Mouse (Mus musculus) lung, postnatal 25 days (tissue): ENCODE results near the gene Retreg3.
"Not testable (repeated sequence)": the region's sequence is repeated elsewhere in the genome, so short reads cannot be mapped to it uniquely, and the experiment has no call there.

ENCODE experiments used
- DNase-seq: peaks from one replicate; pipeline ENCODE4 v3.0.0; 2022; ENCODE audit warnings: low spot score

The Retreg3 gene

GRCm38 (mm10) chr11:101148751-101149150, 29.1 kb upstream of the Retreg3 start:
- no peak for DNase-seq

DNA sequence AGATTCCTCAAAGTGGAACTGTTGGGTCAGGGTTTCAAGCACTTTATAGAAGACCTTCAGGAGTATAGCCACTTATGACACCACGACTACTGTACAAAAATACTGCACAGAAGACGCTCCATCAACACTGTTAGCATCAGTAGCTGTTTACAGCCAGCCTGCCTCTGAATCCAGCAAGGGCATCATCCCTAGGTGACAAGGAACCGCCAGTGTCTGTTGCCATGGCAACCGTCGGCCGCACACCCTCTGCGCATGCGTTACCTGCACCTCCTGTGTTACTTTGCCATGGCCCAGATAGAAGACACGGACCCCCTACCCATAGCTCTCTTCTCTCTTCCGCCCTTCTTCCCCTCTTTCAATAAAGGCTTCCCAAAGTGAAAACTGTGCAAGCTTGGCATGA, 26.7 kb upstream of the Retreg3 start:
- no peak for DNase-seq

DNA sequence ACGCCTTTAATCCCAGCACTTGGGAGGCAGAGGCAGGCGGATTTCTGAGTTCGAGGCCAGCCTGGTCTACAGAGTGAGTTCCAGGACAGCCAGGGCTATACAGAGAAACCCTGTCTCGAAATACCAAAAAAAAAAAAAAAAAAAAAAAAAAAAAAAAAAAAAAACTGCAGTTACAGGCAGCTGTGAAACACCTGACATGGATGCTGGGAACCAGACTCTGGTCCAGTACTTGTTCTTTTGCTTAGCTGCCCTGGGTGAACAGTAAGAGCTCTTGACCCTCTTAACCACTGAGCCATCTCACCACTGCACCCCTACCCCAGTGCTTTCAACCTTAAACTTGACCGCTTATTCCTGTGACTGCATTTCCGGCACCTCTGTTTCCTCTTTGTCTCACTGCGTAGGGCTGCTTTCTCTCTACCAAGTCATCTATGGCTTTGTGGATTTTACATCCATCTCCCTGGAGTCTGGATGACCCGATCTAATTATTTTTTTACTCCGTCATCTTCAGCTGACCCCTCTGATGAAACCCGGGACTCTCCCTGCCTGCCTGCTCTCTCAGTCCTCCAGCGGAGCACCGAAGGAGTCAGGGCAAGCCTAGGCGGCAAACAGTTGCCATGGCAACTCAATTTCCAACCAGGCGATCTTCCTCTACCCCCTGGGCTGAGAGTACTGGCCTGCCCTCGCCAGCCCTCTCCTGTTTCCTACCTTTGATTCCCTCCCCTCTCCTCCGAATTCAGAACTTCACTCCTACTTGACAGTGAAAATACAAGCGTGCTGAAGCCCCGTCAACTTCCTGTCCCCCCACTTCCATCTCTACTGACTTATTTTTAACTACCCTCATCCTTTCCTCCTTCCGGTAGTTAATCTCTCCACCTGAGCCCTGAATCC, 23.9 kb upstream of the Retreg3 start:
- no peak for DNase-seq

- no peak for DNase-seq
Measured at GRCm38 (mm10) chr11:101142215-101142967, 22.7 kb upstream of the Retreg3 start.

DNA sequence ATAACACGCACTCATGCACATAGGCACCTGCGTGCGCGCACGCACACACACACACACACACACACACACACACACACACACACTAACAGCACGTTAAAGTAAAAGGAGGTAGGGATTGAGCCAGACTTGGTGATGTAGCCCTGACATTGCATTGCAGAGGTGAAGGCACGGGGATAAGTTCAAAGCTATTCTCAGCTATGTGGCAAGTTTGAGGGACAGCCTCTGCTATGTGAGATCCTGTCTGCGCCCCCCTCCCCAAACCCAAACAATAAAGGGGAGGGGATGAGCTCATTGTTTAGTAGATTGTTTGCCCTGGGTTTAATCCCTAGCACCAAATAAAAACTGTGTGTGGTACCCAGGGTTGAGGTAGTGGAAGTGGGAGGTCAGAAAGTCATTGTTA, 21.4 kb upstream of the Retreg3 start:
- DNase-seq: no peak

DNA sequence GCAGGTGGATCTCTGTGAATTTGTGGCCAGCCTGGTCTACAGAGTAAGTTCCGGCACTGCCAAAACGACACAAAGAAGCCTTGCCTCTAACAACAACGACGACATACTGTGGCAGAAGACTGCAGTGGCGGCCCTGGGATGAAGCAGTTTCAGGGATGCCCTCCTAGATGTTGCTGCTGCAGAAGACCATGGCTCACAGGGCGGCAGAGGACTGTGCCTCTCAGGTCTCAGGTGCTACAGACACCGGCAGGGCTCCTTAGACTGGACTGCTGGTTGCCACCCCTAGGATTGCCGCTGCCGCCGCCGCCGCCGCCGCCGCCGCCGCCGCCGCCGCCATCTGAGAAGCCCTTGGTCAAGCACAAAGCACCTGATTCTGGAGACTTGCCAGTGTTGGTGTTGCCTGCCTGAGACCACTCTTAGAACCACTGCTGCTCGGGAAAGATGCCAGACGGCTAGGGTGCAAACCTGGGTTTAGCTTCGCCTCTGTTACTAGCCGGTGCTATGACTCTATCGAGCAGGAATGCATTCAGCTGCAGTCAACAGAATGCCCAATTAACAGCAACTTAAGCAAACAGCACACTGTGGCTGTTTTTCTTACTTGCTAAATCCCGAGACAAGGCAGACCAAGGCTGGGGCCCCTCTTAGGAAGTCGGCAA, 20.6 kb upstream of the Retreg3 start:
- DNase-seq: no peak

- no peak for DNase-seq
Measured at GRCm38 (mm10) chr11:101138536-101139181, 19.0 kb upstream of the Retreg3 start.

- no peak for DNase-seq
Measured at GRCm38 (mm10) chr11:101137000-101137399, 17.3 kb upstream of the Retreg3 start.

DNA sequence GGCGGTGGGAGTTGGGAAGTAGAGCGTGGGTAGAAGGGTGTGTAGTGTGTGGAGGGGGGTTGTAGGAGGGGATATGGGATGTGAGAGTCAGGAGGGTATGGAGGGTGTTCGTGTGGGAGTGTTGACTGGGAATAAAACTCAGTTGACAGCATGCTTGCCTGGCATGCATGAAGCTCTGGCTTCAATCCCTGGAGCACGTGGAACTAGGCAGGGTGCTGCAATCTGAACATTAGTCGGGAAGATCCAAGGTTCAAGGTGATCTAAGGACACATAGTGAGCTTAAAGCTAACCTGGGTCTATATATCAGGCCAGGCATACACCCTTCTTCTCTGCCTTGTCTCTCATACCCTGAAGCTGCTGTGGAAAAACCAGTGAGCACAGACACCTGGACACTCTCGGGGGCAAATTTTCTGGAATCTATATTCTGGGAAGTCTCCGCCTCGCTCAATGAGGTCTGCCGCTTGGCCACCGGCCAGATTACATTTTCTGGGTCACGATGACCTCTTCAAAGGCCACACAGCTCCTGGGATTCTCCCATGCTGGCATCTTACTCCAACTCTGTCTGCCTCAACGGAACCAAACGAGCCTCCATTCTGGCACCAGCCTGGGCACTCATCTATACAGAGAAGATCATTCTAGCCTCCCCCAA, 14.6 kb upstream of the Retreg3 start:
- no peak for DNase-seq

DNA sequence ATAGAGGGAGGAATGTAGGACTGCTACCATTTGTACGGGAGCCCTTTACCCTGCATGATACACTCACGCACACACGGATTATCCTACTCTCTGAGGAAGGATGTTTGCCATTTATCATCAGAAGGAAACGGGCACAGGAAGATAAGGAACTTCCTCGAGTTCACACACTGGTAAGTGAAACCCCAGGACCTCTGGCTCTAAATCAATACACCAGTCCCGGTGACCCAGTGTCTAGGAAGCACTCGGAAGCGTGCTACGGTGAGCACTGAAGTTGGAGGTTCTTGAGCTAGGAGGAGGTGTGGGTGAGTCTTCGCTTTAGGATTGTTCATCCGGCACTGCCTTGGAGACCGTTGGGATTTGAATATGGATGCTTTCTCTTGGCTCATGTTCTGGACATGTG, 13.3 kb upstream of the Retreg3 start:
- no peak for DNase-seq

GRCm38 (mm10) chr11:101131701-101132100, 12.0 kb upstream of the Retreg3 start:
- no peak for DNase-seq

GRCm38 (mm10) chr11:101131187-101131586, 11.5 kb upstream of the Retreg3 start:
- no peak for DNase-seq

DNA sequence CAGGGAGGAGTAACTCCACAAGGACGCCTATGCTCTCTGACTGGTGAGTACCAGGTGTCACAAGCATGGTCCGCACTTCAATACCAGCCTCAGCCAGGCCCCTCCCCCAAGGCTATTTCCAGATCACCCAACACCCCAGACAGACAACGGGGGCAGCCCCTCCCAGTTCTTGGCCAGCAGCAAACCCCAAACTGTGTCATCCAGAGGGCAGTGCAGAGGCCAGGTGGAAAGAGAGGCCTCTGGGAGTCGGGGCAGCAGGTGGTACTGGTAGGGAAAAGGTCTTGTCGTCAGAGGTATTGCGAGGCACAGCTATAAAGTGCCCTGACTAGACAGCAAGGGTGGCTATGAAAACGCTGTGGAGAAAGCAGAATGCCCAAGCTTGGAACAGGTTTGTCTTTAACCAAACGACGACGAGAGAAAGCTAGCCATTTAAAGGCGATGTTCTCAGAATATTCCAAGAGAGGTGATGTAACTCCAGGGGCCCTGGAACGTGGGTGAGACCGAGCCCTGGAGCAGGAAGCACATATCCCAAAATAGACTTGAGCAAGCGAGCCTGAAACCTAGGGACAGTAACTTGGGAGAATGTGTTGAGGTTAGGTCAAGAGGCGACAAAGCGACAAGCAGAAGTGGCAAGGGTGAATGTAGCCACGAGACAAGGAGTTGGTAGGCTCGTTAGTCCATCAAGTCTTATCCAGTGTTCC, 10.5 kb upstream of the Retreg3 start:
- DNase-seq: no peak

- no peak for DNase-seq
Measured at GRCm38 (mm10) chr11:101128996-101129577, 9.4 kb upstream of the Retreg3 start.

DNA sequence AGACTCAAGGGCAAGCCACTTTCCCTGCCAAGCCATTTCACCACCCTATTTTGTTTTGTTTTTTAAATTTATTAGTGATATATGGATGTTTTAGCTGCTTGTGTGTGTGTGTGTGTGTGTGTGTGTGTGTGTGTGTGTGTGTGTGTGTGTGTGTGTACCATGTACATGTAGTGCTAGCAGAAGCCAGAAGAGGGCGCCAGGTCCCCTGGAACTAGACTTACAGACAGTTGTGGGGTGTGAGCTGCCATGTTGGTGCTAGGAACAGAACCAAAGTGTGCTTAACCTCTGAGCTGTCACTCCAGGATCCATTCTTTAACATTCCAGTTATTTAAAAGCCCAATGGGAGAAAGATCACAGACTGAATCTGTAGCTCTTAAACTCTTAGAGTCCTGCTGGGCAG, 7.4 kb upstream of the Retreg3 start:
- DNase-seq: no peak

DNA sequence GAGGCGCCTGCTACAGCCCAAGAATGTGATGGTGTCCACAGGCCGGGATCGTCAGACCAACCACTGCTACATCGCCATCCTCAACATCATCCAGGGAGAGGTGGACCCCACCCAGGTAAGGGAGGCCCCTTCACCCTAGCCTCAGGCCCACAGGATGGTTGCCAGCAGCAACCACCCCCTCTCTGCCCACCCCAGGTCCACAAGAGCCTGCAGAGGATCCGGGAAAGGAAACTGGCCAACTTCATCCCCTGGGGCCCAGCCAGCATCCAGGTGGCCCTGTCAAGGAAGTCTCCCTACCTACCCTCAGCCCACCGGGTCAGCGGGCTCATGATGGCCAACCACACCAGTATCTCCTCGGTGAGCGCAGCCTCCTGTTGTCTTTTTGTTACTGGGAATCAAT, 5.3 kb upstream of the Retreg3 start:
- DNase-seq: not testable (repeated sequence)

GRCm38 (mm10) chr11:101124494-101124893, 4.8 kb upstream of the Retreg3 start:
- DNase-seq: not testable (repeated sequence)

DNA sequence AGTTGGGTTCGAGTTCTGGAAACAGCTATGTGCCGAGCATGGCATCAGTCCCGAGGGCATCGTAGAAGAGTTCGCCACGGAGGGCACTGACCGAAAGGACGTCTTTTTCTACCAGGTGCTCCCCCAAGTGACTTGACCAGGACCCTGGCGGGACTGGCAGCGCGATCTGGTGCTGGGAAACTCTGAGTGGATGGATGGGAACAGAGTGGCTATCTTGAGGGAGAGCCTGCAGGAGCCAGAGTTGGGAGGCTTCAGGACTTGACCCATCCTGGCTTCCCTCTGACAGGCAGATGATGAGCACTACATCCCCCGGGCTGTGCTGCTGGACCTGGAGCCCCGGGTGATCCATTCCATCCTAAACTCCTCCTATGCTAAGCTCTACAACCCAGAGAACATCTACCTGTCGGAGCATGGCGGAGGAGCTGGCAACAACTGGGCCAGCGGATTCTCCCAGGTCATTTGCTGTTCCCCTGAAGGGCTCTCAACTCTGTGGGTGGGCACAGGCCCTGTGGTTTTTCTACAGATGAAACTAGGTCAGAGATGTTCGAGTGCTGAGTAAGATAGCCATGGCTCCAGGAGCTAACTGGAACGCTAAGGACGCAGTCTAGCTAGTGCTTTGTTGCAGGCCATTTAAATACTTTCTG, 974 bp upstream of the Retreg3 start:
- DNase-seq: no peak

- DNase-seq: no peak
Measured at GRCm38 (mm10) chr11:101119131-101119760, 447 bp downstream of the Retreg3 start.

GRCm38 (mm10) chr11:101118105-101118504, 1.6 kb downstream of the Retreg3 start:
- no peak for DNase-seq
